Mouse (Mus musculus) layer of hippocampus, adult 11-12 months (tissue): ENCODE measurements around the gene Slc18b1.
A peak's percentile ranks its signal among the peaks of the same experiment; 100 is the strongest.

Experiments
- DNase-seq: peaks from one replicate; pipeline ENCODE4 v3.0.0; 2022; ENCODE audit warnings: low spot score

Slc18b1 gene

DNA sequence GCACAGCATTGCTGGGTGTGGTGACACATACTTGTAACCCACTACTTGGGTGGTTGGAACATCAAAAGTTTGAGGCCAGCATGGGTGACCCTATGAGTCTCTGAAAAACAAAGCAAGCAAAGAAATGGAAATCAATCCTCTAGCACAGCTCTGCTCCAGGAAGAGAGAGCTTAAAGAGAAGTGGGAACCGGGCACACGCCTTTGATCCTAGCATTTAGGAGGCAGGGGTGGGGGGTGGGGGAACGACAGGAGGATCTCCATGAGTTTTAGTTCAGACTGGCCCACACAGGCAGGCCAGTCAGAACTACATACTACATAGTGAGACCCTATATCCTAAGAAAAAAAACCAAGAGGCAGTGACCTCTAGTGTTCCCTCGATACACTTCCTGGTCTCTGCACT lies 9.4 kb downstream of the Slc18b1 start:
- DNase-seq: no peak

DNA sequence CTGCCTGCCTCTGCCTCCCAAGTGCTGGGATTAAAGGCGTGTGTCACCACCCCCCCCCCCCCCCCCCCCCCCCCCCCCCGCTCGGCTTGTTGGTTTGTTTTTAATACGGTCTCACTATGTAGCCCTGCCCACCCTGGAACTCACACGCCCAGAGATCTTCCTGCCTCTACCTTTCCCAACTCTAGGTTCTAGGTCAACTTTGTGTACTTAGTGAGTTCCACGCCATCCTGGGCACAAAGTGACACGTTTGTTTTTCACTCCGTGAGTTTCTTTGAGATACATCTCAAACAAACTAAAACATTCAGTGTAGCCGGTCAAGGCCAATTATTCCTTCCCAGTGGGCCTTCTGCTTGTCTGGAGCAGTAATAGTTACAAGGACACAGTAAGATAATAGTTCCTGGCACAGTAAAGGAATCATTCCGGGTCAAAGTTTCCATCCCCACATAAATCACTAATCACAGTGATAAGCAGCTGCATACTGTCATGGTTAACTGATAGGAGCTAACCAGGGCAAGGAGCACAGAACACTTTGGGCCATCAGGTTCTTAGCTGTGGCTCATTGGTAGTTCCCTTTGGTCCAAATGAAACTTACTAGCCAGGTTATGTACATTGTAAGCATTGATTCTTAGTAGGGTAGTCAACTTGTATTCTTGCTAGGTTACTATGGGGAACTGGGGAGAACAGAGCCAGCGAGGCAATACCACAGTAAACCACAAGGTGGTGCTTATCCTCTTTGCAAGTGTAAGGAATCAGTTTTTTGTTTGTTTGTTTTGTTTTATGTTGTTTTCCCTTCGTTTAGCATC lies 15.1 kb downstream of the Slc18b1 start:
- DNase-seq: peak; percentile 78

DNA sequence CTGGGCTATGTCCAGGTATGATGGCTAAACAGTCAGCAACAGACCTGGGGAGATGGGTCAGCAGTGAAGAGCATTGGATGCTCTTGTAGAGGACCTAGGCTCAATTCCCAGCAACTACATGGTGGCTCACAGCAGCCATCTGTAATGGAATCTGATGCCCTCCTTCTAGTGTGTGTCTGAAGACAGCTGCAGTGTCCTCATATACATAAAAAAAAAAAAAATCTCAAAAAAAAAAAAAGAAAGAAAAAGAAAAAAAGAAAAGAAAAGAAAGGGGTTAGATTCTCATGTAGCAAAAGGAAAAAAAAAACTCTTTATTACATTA lies 15.6 kb downstream of the Slc18b1 start:
- no peak for DNase-seq

DNA sequence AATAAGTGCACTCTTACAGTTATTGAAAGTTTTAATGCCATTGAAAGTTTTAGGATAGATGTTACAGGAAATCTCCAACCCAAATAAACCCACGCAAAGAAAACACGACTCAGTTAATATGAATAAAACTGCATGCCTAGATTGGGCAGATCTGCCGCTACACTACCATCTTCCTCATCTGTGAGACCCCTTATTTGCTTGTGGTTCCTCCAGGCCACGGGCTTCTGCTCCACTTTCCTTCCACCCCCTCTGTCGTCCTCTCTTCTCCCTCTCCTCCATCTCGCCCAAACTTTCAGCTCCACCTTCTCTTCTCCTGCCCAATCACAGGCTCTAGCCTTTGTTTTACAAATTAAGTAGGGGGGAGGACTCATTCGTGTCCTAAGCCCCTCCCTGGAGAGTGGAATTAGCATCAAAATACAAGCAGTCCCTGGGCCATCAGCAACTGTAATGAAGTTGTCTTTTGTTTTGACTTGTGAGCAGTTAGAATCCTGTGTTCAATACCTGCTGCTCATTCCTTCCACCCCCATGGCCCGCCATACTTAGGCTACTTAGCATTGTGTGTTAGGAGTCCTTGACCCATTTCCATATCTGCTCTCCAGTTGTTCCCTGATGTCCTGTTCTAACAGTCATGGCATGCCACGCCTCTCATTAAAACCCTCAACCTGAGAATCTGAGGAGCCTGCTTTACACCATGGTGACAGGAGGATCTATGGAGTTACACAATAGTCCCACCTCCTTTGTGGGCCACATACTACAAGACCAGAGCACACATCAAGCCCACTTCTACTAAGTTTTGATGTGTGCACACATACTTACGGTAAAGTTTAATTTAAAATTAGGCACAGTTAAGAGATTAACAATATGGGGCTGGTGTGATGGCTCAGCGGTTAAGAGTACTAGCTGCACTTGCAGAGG lies 16.3 kb downstream of the Slc18b1 start:
- no peak for DNase-seq

DNA sequence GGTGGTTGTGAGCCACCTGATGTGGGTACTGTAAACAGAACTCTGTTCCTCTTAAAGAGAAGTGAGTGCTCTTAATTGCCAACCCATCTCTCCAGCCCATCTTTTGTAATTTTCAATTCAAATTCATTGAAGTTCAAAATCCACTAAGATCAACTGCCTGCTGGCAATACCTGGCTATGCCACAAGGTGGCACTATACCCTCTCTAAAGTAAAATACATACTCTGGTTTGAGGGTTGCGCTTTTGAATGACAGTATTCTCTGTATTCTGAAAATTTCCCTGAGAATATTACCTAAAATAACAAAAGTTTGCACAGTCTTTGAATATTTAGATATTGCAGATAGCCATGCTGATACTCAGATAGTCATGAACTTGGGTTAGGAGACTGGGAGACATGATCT lies 18.4 kb downstream of the Slc18b1 start:
- peak; percentile 81 for DNase-seq

DNA sequence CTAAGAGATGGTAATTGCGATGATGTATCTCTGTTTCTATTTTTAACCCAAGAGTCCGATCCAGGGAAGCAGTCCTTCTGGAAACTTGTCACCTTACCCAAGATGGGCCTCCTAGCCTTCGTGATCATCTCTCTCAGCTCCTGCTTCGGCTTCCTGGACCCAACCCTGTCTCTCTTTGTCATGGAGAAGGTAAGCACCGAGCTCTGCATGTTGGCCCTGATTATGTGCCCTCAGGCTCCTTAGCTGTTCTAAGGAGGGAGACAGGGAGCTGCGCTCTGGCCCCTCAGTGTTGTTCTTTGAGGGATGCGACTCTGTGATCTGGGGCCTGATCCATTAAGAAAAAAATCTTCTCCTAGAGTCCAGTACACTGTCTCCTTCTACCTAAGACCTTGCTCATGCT lies 19.5 kb downstream of the Slc18b1 start:
- DNase-seq: no peak

DNA sequence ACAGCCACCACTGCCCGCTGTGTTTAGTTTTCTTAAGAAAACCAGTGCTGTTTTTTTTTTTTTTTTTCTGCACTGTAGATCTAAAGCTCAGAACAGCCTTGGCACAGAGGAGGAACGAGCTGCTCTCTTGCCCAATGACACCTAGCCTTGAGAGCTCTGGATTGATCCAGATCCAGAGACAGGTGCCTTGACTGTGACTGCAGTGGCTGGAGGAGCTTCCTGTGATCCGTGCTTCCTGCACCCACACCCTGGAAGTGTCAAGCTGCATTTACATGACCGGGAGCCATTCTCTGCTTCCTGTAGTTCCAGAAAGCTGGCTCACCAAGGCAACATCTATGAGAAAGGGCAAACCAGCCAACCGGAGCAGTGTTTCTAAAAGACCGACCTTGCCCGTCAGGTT lies 29.7 kb downstream of the Slc18b1 start:
- no peak for DNase-seq

DNA sequence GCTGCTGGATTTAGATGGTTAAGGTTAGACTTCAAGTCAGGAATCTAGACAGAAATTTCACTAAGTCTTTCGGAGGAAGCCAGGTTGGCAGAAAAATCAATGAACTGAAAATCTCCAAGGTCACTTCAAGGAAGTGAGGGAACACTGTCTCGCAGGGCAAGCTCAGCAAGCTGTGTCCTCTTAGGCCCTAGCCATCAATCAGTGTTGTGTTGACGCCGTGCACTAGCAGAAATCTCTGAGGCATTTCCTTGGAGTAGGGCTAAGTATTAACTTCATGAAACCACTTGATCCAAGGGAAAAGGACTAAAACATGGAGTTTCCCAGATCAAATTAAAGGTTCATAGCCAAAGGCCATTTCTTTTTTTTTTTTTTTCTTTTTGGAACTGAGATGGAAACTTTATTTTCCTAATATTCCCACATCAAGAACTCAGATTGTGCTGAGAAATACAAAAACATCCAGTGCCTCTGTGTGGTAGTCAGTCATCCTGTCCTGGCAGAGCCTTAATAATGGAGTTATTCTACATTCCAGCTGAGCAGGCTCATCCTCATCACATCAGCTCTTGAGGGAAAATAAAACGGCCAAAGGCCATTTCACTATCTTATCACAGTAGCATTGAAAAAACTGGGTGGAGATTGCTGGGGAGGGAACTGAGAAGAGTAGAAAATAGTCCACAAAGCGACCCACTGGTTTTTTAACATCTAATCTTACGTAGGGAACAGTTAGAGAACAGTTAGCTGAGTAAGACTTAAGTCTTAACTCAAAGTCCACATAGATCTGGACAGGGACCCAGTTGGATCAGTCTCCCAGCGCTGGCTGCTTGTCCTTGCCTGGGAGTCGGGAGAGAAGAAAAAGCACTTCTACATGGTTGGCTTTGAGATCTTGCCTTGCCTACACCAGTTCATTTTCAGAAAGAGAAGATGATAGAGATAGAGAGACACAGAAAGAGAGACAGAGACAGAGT lies 39.5 kb downstream of the Slc18b1 start:
- no peak for DNase-seq

DNA sequence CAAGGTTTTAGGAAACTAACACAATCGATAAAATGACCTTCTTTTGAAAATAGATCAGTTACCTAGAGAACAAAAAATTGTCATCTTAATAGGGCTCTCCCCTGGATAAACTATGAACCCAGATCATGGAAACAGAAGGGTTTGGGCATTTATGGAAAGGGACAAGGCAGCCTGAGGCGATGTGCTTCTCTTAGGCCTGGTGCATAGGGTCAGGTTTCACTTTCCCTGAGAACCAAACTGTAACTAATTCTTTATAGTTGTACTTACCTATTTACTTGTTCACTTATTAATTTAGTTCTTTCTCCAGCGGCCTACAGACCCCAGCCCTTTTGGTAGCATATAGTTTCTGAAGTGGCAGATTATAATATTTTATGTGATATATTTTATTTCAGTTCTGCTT lies 40.3 kb downstream of the Slc18b1 start:
- DNase-seq: no peak

DNA sequence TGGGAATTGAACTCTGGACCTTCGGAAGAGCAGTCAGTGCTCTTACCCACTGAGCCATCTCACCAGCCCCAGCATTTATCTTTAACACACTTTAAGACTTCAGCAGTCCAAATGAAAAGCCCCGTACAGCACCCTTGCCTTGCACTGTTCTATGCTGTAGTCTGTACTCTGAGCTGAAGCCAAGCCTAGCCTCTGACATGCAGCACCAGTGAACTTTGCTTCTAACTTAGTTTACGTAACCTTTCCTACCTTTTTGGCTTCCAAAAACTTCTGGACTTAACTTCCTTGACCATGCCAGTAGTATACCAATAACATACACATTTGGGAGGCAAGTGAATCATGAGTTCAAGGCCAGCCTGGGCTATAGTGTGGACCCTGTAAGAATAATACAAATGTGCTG lies 42.1 kb downstream of the Slc18b1 start:
- no peak for DNase-seq

DNA sequence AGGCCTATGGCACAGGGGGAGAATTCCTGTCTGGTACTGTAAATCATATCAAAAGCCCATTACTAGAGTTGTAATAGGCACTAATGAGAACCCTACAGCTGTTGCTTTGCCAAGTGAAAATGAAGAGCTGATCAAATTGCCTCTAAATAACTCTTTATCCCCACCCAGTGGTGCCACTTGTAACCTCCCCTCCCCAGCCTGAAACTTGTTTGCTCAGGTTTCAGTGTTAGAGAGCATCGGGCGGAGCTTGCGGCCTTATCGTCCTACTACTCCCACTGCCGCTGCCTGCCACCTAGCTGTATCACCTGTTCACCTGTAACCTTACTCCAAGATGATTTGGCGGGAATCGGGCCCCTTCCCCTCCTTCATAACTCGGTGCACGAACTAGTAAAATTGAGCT lies 42.6 kb downstream of the Slc18b1 start:
- DNase-seq: no peak

DNA sequence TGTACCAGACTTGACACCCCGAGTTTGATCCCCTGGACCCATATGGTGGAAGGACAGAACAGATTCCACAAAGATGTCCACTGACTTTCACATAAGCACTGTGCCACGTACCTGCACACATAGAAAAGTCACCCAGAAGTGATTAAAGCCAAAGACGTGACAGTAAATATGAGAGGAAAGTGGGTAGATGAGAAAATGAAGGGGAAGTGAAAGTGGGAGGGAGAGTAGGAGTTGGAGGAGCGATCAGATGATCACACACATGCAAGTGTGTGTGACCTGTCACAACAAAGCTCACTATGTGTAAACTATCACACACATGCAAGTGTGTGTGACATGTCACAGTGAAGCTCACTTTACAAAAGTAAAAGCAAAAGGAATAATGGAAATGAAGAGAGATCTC lies 43.7 kb downstream of the Slc18b1 start:
- DNase-seq: no peak

DNA sequence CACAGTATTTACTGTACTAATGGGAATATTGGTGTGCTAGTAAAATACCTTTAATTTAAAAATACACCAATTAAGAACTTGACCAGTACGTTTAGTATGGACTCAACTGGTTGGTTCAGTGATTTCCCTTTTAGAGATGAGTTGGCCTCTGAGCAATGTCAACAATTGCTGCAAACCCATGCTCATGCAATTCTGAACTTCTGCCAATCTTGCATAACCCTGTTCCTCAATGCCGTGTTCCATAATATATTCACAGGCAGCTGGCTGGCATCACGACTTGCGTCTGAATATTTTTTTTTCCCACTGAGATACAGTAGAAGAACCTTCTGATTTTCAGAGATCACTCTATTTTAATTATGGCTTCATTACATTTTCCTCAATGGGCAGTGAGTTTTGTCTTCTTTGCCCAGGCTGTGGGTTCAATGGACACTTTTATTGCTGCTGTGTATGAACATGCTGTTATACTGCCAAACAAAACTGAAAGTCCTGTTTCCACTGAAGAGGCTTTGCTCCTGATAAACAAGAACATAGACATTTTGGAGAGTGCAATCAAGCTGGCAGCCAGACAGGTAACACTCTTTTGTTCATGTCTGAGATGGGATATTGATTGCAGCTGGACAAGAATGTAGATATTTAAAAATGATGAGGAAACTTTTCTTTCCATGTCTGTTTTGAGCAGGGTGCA lies 54.6 kb downstream of the Slc18b1 start, which contains the start of gene Vnn3:
Gene Vnn3, plus strand, starts transcription at position 235 of the 685 bp plus-strand sequence.
- no peak for DNase-seq

DNA sequence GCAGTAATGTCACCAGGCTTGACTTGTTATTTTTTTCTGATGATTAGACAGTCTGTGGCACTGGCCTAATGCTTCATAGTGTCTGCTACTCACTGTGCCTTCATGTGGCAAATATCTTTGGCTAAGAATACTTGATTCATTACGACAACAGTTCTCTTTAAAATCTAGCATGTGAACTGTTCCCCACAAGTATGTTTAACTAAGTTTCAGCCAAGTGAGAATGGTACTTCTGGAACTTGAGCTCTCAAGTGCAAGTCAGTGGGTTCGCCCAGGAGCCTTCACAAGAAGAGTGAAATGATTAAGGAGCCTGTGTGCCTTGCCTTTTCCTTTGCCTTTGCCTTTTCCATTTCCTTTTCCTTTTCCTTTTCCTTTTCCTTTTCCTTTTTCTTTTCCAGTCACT lies 55.3 kb downstream of the Slc18b1 start:
- DNase-seq: no peak

DNA sequence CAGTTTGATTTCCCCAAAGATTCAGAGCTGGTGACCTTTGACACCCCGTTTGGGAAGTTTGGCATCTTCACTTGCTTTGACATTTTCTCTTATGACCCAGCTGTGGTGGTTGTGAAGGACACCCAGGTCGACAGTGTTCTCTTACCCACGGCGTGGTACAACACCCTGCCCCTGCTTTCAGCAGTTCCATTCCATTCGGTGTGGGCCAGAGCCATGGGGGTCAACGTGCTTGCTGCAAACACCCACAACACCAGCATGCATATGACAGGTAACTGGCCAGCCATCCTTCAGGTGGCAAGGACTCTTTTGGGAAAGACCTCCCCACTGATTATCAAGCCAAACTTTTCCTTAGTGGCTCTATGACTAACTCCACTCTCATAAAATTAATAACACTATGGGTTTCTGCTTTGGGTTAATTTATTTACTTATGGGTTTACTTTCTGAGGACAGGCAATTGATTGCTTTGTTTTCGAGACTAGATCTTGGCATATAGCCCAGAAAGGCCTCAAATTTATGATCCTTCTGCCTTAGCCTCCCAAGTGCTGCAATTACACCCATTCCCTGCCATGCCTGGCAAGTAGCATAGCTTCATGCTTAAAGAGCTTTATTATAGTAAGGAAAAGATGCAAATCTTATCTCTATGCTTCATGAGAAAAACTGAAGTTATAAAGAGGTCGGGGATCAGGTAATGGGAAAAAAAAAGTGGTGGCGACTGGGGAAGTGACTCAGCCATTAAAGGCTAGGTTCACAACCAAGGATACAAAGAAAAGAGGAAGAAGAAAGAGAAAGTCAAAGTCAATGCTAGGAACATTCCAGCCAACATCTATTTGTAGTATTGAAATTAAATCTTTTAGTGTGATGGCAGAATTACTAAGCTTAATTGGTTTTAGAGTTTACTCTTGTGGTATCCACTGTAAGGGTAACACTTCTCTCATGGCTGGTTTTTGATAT lies 67.9 kb downstream of the Slc18b1 start:
- DNase-seq: no peak
